Mouse (Mus musculus): ENCODE results near the gene Litaf. TPM values are rescaled to one million over a fixed set of nuclear protein-coding genes. Genes with fewer than 3 reads are reported as not detected.

Gene Litaf
- polyA plus RNA-seq, 1 experiment from 2014 or later = 65.3 TPM

- no peaks in the 10 kb centered on the region for H3K27me3 ChIP-seq
- peak; percentile 65 for ATAC-seq (ENCODE audit: low FRiP score)
- H3K9ac ChIP-seq = no peak overlapping the region
- H3K4me1 ChIP-seq = no peaks in the 10 kb centered on the region
- H3K9me3 ChIP-seq (replicated peaks) = no peaks in the 10 kb centered on the region
- H3K4me2 ChIP-seq (replicated peaks) = no peak overlapping the region
- H3K36me3 ChIP-seq = no peaks in the 10 kb centered on the region
- 26% methylated on average over 15 of the region's 15 CpGs for WGBS
- no peak overlapping the region for H3K4me3 ChIP-seq
- no peak overlapping the region for H3K27ac ChIP-seq
Observed at GRCm38 (mm10) chr16:11035790-11036431, 30.0 kb downstream of the Litaf start.

- Histone ChIP-seq H3K27me3 (no peaks in the 10 kb centered on the region), H3K27ac (no peak overlapping the region), H3K4me1 (no peaks in the 10 kb centered on the region), H3K4me3 (no peak overlapping the region), H3K36me3 (no peaks in the 10 kb centered on the region), H3K4me2 (replicated peaks) (no peak overlapping the region), H3K9ac (no peak overlapping the region), H3K9me3 (replicated peaks) (no peaks in the 10 kb centered on the region)
- WGBS = 87% methylated on average over 9 of the region's 9 CpGs
- ATAC-seq (ENCODE audit: low FRiP score) = no peak
Observed at GRCm38 (mm10) chr16:11035273-11035672, 30.7 kb downstream of the Litaf start.

DNA sequence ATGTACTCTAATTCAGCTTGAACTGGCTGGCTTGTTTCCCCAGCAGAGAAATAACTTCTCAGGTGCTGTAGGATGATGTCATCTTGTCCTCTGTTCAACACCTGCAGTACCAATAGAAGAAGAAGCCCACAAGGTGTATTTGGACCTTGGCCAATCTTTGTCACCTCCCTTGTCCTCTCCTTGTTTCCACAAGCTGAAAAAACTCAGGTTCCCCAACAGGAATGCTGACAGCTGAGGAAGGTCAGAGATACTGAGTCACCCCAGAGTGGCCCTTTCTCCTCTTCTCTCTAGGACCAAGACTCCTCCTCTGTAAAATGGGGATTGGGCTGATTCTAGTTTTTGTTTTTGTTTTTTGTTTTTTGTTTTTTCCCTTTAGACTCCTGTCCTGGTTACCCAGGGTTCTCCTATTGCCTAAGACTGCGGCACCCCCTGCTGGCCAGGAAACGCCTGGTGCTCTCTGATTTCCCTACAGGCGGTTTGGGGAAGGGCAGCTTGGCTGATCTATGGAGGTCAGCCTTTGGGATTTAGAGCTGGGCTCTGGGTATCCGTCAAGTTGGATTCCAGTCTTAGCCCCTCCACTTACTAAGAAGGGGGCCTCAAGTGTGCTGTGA, 31.7 kb downstream of the Litaf start:
- Histone ChIP-seq H3K9me3 (replicated peaks) (no peaks in the 10 kb centered on the region), H3K4me2 (replicated peaks) (no peak overlapping the region), H3K9ac (no peak overlapping the region), H3K36me3 (no peaks in the 10 kb centered on the region), H3K27me3 (no peaks in the 10 kb centered on the region), H3K4me3 (no peak overlapping the region), H3K27ac (no peak overlapping the region), H3K4me1 (no peaks in the 10 kb centered on the region)
- WGBS = 2% methylated on average over 4 of the region's 4 CpGs
- ATAC-seq (ENCODE audit: low FRiP score) = no peak

GRCm38 (mm10) chr16:11031320-11031719, 34.6 kb downstream of the Litaf start:
- H3K36me3 ChIP-seq = no peaks in the 10 kb centered on the region
- WGBS = 73% methylated on average over 3 of the region's 3 CpGs
- no peak for ATAC-seq (ENCODE audit: low FRiP score)
- no peaks in the 10 kb centered on the region for H3K27me3 ChIP-seq
- H3K4me2 ChIP-seq (replicated peaks) = no peak overlapping the region
- no peaks in the 10 kb centered on the region for H3K9me3 ChIP-seq (replicated peaks)
- H3K27ac ChIP-seq = no peak overlapping the region
- H3K4me1 ChIP-seq = no peaks in the 10 kb centered on the region
- no peak overlapping the region for H3K4me3 ChIP-seq
- no peak overlapping the region for H3K9ac ChIP-seq

GRCm38 (mm10) chr16:11030844-11031243, 35.1 kb downstream of the Litaf start:
- H3K27ac ChIP-seq = no peak overlapping the region
- WGBS = 86% methylated on average over 4 of the region's 4 CpGs
- no peak for ATAC-seq (ENCODE audit: low FRiP score)

DNA sequence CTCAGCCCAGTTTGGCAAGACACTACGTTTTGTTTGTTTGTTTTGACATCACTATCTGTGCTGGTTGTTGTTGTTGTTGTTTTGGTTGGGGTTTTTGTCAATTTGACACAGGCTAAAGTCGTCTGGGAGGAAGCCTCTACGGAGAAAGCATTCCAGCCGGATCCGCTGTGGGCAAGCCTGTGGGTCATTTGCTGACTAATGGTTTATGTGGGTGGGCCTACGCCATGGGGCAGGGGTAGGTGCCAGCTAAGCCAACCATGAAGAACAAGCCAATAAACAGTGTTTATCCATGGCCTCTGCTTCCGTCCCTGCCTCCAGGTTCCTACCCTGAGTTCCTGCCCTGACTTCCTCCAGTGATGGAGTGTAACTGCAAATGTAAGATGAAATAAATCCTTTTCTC, 37.8 kb downstream of the Litaf start:
- WGBS = 84% methylated on average over 7 of the region's 7 CpGs
- Histone ChIP-seq H3K4me1 (no peaks in the 10 kb centered on the region), H3K36me3 (no peaks in the 10 kb centered on the region), H3K4me3 (no peak overlapping the region), H3K27ac (no peak overlapping the region), H3K9me3 (replicated peaks) (no peaks in the 10 kb centered on the region), H3K4me2 (replicated peaks) (no peak overlapping the region), H3K27me3 (no peaks in the 10 kb centered on the region), H3K9ac (no peak overlapping the region)
- no peak for ATAC-seq (ENCODE audit: low FRiP score)

More at GRCm38 (mm10) chr16:11030844-11031243, 35.1 kb downstream of the Litaf start:
- H3K9ac ChIP-seq = no peak overlapping the region
- no peaks in the 10 kb centered on the region for H3K9me3 ChIP-seq (replicated peaks)
- H3K4me1 ChIP-seq = no peaks in the 10 kb centered on the region
- H3K4me3 ChIP-seq = no peak overlapping the region
- H3K4me2 ChIP-seq (replicated peaks) = no peak overlapping the region
- H3K27me3 ChIP-seq = no peaks in the 10 kb centered on the region
- no peaks in the 10 kb centered on the region for H3K36me3 ChIP-seq

- H3K27me3 ChIP-seq = no peaks in the 10 kb centered on the region
- H3K4me2 ChIP-seq (replicated peaks) = no peak overlapping the region
- ATAC-seq (ENCODE audit: low FRiP score) = no peak
- H3K36me3 ChIP-seq = no peaks in the 10 kb centered on the region
- no peak overlapping the region for H3K27ac ChIP-seq
- H3K4me3 ChIP-seq = no peak overlapping the region
- H3K9ac ChIP-seq = no peak overlapping the region
- peaks cover 4% of the 10 kb centered on the region for H3K4me1 ChIP-seq
- WGBS = 83% methylated on average over 3 of the region's 3 CpGs
- no peaks in the 10 kb centered on the region for H3K9me3 ChIP-seq (replicated peaks)
Observed at GRCm38 (mm10) chr16:11024841-11025240, 41.1 kb downstream of the Litaf start.

GRCm38 (mm10) chr16:11023618-11024017, 42.3 kb downstream of the Litaf start:
- Histone ChIP-seq H3K27me3 (no peaks in the 10 kb centered on the region), H3K9ac (no peak overlapping the region), H3K4me1 (peaks cover 4% of the 10 kb centered on the region), H3K36me3 (no peaks in the 10 kb centered on the region), H3K4me3 (no peak overlapping the region), H3K9me3 (replicated peaks) (no peaks in the 10 kb centered on the region), H3K27ac (no peak overlapping the region), H3K4me2 (replicated peaks) (no peak overlapping the region)
- 92% methylated on average over 5 of the region's 5 CpGs for WGBS
- no peak for ATAC-seq (ENCODE audit: low FRiP score)

DNA sequence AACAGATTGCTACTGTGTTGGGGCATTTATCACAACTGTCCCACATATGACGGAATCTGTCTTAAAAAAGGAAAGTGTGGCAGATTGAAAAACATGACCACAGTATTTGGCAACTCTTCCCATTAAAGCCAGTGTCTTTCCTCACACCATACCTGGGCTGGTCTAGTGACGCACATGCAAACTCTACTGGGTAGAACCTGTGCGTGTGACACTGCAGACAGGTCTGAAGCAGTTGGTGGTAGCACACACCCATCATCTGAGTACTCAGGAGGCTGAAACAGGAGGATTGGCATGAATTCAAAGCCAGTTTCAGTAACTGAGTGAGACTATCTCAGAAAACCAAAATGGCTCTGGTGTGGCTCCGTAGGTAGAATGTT, 43.9 kb downstream of the Litaf start:
- H3K4me2 ChIP-seq (replicated peaks) = no peak overlapping the region
- WGBS = 86% methylated on average over 4 of the region's 4 CpGs
- H3K36me3 ChIP-seq = no peaks in the 10 kb centered on the region
- H3K9ac ChIP-seq = no peak overlapping the region
- H3K27me3 ChIP-seq = no peaks in the 10 kb centered on the region
- ATAC-seq (ENCODE audit: low FRiP score) = no peak
- H3K4me1 ChIP-seq = peaks cover 12% of the 10 kb centered on the region
- no peak overlapping the region for H3K4me3 ChIP-seq
- no peak overlapping the region for H3K27ac ChIP-seq
- no peaks in the 10 kb centered on the region for H3K9me3 ChIP-seq (replicated peaks)

- 45% methylated on average over 3 of the region's 3 CpGs for WGBS
- H3K27ac ChIP-seq = peak overlapping the region; percentile 44
- H3K4me3 ChIP-seq = no peak overlapping the region
- no peak overlapping the region for H3K9ac ChIP-seq
- ATAC-seq (ENCODE audit: low FRiP score) = peak; percentile 84
- no peaks in the 10 kb centered on the region for H3K27me3 ChIP-seq
- no peaks in the 10 kb centered on the region for H3K36me3 ChIP-seq
- no peak overlapping the region for H3K4me2 ChIP-seq (replicated peaks)
- H3K4me1 ChIP-seq = peaks cover 12% of the 10 kb centered on the region
- no peaks in the 10 kb centered on the region for H3K9me3 ChIP-seq (replicated peaks)
Observed at GRCm38 (mm10) chr16:11021403-11022112, 44.4 kb downstream of the Litaf start.

DNA sequence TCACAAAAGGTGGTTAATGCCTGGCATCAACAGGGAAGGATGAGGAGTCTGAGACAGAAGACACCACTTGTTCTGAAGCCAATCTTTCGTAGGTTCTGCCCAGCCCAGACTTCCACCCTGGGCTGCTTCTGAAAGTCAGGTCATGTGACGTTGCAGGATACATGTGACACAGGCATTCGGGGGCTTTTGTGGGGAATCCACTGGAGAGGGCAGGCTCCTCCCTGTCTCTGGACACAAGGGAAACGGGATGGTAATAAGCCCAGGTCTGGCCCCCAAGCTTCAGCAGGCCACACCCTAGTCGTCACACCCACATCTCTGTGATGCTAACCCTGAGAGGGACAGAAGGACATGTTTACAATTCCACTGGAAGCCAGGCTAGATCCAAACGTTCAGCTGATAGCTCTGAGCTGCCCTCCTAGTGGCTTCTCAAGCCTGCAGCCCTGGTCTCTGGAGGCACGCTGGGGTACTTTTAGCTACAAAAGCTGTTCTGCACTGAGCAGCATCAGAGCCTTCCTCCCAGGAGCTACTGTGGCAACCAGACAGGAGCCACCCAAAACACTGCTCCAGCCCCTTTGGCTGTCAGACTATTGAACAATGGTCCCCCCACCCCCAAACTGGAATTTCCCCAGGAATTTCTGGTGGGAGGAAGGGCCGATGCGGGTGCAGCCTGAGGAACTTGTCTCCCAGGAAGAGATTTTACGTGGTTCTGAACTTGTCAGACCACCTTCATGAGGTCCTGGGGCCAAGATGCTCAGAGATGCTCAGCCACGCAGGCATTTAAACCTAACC, 48.0 kb downstream of the Litaf start:
- peaks cover 13% of the 10 kb centered on the region for H3K4me1 ChIP-seq
- H3K9ac ChIP-seq = no peak overlapping the region
- H3K4me2 ChIP-seq (replicated peaks) = no peak overlapping the region
- no peak overlapping the region for H3K27ac ChIP-seq
- ATAC-seq (ENCODE audit: low FRiP score) = no peak
- H3K27me3 ChIP-seq = no peaks in the 10 kb centered on the region
- WGBS = 60% methylated on average over 11 of the region's 11 CpGs
- H3K4me3 ChIP-seq = no peak overlapping the region
- H3K36me3 ChIP-seq = no peaks in the 10 kb centered on the region
- no peaks in the 10 kb centered on the region for H3K9me3 ChIP-seq (replicated peaks)

DNA sequence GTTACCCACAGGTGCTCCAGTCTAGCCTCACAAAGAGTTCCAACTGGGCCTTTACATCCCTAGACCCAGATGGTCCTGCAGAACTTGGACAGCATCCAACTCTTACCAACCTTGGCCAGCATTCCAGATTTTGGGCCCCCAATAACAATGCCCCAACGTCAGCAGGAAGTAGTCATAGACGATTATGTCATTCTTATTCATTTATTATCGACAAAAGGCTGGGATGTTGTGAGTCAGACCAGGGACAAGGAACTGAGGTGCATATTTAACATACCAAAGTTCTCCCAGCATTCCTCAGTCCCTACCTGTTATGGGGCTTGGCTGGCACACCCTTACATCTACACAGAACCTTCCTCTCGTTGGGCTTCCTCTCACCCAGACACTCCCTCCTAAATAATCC, 49.6 kb downstream of the Litaf start:
- 85% methylated on average over 4 of the region's 4 CpGs for WGBS
- no peak overlapping the region for H3K9ac ChIP-seq
- ATAC-seq (ENCODE audit: low FRiP score) = no peak

More for the DNA sequence above, 49.6 kb downstream of the Litaf start:
- Histone ChIP-seq H3K4me1 (peaks cover 19% of the 10 kb centered on the region), H3K27ac (no peak overlapping the region), H3K9me3 (replicated peaks) (no peaks in the 10 kb centered on the region), H3K4me3 (no peak overlapping the region), H3K4me2 (replicated peaks) (no peak overlapping the region), H3K27me3 (no peaks in the 10 kb centered on the region), H3K36me3 (no peaks in the 10 kb centered on the region)
